Mouse (Mus musculus) brain, embryonic 14.5 days (tissue): ENCODE measurements around the gene Smug1.

Experiments used
- CTCF ChIP-seq: fragments of 200-500 bp; IDR thresholded peaks from 2 replicates; pipeline ENCODE4 v1.5.1; 2012; ENCODE audit warnings: inconsistent platforms, mild to moderate bottlenecking, moderate library complexity, borderline replicate concordance; ENCODE audit not compliant: insufficient read depth, insufficient read length; ENCODE audit errors: extremely low read depth
- POLR2A ChIP-seq: fragments of 200-500 bp; IDR thresholded peaks from 2 replicates; pipeline ENCODE4 v1.6.1; 2012; ENCODE audit warnings: mild to moderate bottlenecking, inconsistent platforms, borderline replicate concordance; ENCODE audit not compliant: poor library complexity, insufficient read depth, insufficient read length, severe bottlenecking; ENCODE audit errors: extremely low read depth

GRCm38 (mm10) chr15:103190083-103190482 is 23.2 kb upstream of the Smug1 start:
- TF ChIP-seq CTCF (no peak), POLR2A (no peak)
